Mouse (Mus musculus) heart, postnatal 36 days (tissue): ENCODE measurements around the gene Fnip2. TPM values are rescaled to one million over a fixed set of nuclear protein-coding genes. Genes with fewer than 3 reads are reported as not detected.

Experiments used
- DNase-seq, 2 experiments: peaks; one replicate each; pipeline ENCODE4 v3.0.0; 2021 to 2022
- intact Hi-C: fragments of 180-260 bp; cut with DNase I; formaldehyde crosslinking; loops from one replicate; pipeline ENCODE4 v1.15.1; 2025
- total RNA-seq, 2 experiments: library from RNA; stranded (reverse); gene quantifications; 2 replicates each; pipeline ENCODE4 v1.2.3; 2021

Gene Fnip2
- total RNA-seq, 2 experiments from 2014 or later, result 13.8 to 20.3 TPM

GRCm38 (mm10) chr3:79531581-79532271, 35.9 kb downstream of the Fnip2 start:
- intact Hi-C loops, result loop anchor here (5.0 kb wide), 1 partner anchor 36 kb away; the partner anchor contains the start of gene Fnip2
- DNase-seq, result peak in 1 of 2 experiments; percentile 53

- intact Hi-C loops, result loop anchor here (5.0 kb wide), 1 partner anchor 38 kb away; the partner anchor contains the start of gene Fnip2
- no peak for DNase-seq
Measured at GRCm38 (mm10) chr3:79529499-79530096, 38.0 kb downstream of the Fnip2 start.

GRCm38 (mm10) chr3:79528451-79528850, 39.1 kb downstream of the Fnip2 start:
- DNase-seq, result no peak
- intact Hi-C loops, result no loop called here

DNA sequence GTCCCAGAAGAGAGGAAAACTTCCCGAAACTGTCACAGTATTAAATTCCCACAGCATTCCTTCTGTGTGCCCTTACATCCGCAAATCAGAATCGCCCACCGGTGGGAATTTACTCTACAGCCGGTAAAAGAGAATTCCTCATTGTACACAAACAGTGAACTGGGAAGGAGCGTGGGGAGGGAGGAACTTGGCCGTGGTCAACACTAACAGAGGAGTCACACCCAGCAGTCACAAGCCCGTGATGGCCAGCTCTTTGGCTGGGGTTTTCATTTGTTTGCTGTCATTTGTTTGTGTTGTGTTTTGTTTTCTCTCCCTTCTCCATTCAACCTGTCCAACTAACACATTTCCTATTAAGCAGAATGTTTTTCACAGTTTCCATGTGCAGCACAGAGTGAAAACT, 39.7 kb downstream of the Fnip2 start:
- intact Hi-C loops, result no loop called here
- peak; percentile 43 to 49 for DNase-seq

DNA sequence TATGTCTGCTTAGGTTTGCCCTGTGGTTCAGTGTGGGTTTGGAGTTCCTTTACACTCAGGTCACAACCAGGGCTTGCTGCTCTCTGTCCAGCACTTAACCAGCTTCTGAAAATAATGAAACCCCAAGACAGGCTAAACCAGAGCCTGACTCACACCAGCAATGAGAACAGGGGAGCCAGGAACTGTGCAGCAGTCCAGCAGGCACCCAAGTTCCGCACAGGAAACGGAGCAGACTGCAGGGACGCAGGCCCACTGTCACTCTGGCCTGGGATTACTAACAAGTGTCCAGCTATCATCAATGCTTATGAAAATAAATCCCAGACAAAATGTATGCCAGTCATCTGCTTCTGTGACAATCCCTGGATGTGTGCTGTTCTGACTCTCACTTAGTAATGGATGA, 40.1 kb downstream of the Fnip2 start:
- intact Hi-C loops, result no loop called here
- DNase-seq, result no peak

DNA sequence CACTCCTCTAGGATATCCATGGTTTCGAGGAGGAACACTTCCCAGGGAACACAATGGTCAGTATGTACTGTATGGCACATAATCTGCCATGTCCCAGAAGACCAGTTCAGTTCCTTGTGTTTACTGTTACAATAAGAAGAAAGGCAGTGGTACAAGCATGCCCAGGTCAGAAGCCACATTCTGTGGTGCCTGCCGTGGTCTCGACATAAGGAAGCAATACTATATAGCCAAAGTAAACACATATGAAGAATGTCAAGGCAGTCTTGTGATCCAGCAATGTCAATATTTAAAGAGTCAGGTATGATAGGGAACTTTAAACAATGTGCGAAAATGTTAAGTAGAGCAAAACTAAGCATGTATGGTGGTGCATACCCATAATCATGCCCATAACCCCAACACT, 44.2 kb downstream of the Fnip2 start:
- DNase-seq, result no peak
- intact Hi-C loops, result no loop called here

DNA sequence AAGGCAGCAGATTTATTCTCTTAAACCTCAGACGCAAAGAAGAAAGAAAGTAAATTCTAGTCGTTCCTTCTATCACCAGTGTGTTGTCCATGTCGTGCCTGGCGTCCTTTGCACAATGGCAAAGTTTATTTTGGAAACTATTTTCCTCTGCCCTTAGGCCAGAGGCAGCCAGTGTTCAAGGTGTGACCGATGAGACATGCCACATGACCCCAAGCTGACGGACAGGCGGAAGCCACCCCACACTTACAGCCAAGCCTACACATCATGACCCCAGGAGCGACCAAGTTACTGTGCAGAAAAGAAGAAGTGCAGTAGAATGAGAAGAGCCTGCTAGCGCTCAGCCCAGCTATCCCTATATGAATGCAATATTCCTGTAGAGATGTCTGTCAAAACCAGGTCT, 47.7 kb downstream of the Fnip2 start:
- intact Hi-C loops, result loop anchor here (1.0 to 5.0 kb wide), 2 partner anchors 47 to 67 kb away; partner anchors contain the start of gene Fnip2
- no peak for DNase-seq

DNA sequence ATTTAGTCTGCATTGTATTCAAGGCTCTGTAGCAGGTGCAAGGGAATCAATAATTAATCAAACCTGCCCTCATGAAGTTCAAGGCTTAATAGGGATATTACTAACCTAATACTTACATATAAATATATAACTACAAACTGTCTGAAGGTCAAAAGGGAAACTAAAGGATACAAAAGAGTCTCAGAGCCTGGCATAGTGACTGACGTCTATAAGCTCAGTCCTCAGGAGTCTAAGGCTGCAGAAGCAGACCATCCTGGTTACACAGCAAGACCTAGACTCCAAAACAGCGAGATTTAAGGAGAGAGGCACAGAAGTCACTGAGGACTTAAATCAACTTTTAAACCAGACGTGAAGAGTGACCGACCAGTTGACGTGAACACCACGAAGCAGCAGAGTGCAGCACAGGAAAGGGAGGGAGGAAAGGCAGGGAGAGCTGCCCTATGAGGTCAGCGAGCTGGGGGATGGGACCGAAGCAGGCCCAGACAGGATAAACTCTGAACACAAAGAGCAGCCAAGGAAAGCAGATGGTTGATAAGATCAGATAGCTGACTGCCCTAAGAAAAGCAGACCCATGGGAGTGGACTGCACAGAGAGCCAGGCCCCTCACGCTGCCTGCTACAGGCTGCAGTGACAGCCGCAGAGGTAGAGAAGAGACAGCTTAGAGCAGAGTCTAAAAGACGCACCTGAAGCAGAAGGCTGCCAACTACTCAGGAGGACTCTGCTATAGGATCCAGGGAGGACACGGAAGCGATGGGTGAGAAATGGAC, 48.7 kb downstream of the Fnip2 start:
- intact Hi-C loops, result loop anchor here (1.0 to 5.0 kb wide), 2 partner anchors 48 to 68 kb away; partner anchors contain the start of gene Fnip2

GRCm38 (mm10) chr3:79517884-79518591, 49.6 kb downstream of the Fnip2 start:
- intact Hi-C loops, result loop anchor here (5.0 kb wide), 1 partner anchor 69 kb away; no protein-coding TSS in a partner anchor

More for the DNA sequence above, 48.7 kb downstream of the Fnip2 start:
- DNase-seq, result peak; percentile 51 to 61

DNA sequence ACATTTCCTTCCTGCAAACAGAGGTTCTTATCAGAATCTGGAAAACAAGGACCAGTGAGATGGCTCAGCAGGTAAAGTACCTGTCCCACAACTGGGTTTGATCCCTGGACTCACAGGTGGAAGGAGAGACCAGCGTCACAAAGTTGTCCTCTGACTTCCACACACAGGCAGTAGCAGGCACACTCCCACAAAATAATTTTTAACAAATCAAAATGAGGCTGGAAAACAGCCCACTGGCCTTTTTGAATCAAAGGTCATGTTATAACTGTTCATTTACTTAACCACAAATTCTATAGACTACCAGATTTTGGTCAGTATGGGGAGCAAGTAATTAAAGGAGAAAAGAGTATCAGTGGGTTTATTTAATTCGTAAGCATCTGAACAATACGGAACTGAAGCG, 50.6 kb downstream of the Fnip2 start:
- DNase-seq, result no peak
- intact Hi-C loops, result loop anchor here (5.0 kb wide), 1 partner anchor 70 kb away; no protein-coding TSS in a partner anchor

More at GRCm38 (mm10) chr3:79517884-79518591, 49.6 kb downstream of the Fnip2 start:
- no peak for DNase-seq

GRCm38 (mm10) chr3:79516099-79516920, 51.3 kb downstream of the Fnip2 start:
- DNase-seq, result peak; percentile 39 to 50
- intact Hi-C loops, result loop anchor here (5.0 kb wide), 1 partner anchor 71 kb away; no protein-coding TSS in a partner anchor

GRCm38 (mm10) chr3:79514304-79514703, 53.3 kb downstream of the Fnip2 start:
- intact Hi-C loops, result no loop called here
- DNase-seq, result no peak

- intact Hi-C loops, result loop anchor here (5.0 kb wide), 1 partner anchor 86 kb away; no protein-coding TSS in a partner anchor
- no peak for DNase-seq
Measured at GRCm38 (mm10) chr3:79501166-79501728, 66.3 kb downstream of the Fnip2 start.

- peak; percentile 23 to 41 for DNase-seq
- intact Hi-C loops, result loop anchor here (5.0 kb wide), 1 partner anchor 87 kb away; no protein-coding TSS in a partner anchor
Measured at GRCm38 (mm10) chr3:79500279-79500678, 67.3 kb downstream of the Fnip2 start.

- intact Hi-C loops, result loop anchor here (5.0 kb wide), 1 partner anchor 539 kb away; no protein-coding TSS in a partner anchor
Measured at GRCm38 (mm10) chr3:79496668-79497067, 70.9 kb downstream of the Fnip2 start.

DNA sequence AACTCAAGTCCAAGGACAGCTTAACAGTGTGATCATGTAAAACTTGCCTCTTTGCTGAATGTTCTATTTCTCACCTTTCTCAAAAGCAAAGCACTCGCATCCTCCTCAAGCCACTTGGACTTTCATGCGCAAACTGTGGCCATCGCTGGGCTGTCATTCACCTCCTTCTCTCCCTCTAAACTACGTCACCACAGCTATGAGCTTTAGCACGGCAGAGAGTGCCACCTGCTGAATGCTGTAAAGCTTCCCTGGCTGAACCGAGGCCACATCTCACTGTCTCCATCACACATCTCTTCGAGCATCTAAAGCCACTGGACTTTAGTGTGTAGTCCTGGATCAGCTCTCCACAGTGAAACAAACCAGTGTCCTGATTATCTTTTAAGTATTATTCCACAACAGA, 72.4 kb downstream of the Fnip2 start:
- intact Hi-C loops, result loop anchor here (2.0 to 5.0 kb wide), 2 partner anchors 292 to 538 kb away; no protein-coding TSS in a partner anchor
- no peak for DNase-seq

More at GRCm38 (mm10) chr3:79496668-79497067, 70.9 kb downstream of the Fnip2 start:
- no peak for DNase-seq

DNA sequence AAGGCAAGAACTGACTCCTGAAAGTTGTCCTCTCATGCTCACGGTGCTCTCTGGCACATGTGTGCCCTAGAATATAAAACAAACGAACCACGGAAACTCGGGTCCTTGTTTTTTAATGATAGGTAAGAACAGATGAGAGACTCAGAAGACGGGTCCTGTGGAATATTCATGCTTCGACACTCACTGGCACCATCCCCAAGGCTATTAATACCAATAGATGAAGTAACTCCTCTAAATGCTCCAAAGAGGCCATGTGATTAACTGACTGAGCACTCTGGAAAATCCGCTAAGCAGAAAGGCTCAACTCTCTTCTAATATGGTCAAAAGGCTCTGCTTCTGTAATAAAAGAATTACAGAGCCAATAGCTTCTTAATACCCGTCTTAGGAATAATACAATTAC, 73.6 kb downstream of the Fnip2 start:
- DNase-seq, result no peak
- intact Hi-C loops, result loop anchor here (2.0 kb wide), 1 partner anchor 291 kb away; no protein-coding TSS in a partner anchor

GRCm38 (mm10) chr3:79493064-79493463, 74.5 kb downstream of the Fnip2 start:
- DNase-seq, result no peak
- intact Hi-C loops, result no loop called here

- no peak for DNase-seq
- intact Hi-C loops, result no loop called here
Measured at GRCm38 (mm10) chr3:79491614-79492013, 76.0 kb downstream of the Fnip2 start.
